Mouse (Mus musculus) macrophage (primary cell): ENCODE measurements around the gene Atp8a1. TPM values are rescaled to one million over a fixed set of nuclear protein-coding genes. Genes with fewer than 3 reads are reported as not detected.

Experiments used
- H3K27ac ChIP-seq: fragments of 350-480 bp; formaldehyde crosslinking; 2 replicates; pipeline ENCODE4 v1.9.0; 2021
- H3K36me3 ChIP-seq: fragments of 350-480 bp; formaldehyde crosslinking; 2 replicates; pipeline ENCODE4 v1.9.0; 2021; ENCODE audit errors: inconsistent target
- H3K4me3 ChIP-seq: fragments of 350-480 bp; formaldehyde crosslinking; 2 replicates; pipeline ENCODE4 v1.9.0; 2021; ENCODE audit errors: inconsistent target
- H3K79me2 ChIP-seq: fragments of 350-480 bp; formaldehyde crosslinking; 2 replicates; pipeline ENCODE4 v1.9.0; 2021; ENCODE audit errors: inconsistent target
- WGBS: methylation state at CpG from one replicate; pipeline ENCODE4 v1.1.7; 2026; ENCODE audit warnings: inconsistent platforms; ENCODE audit not compliant: missing documents; 5-methylcytosine and 5-hydroxymethylcytosine counted together
- polyA plus RNA-seq: library from polyadenylated mRNA; stranded (reverse); fragments of 250-400 nt; gene quantifications from 3 replicates; pipeline ENCODE4 v1.2.4, GENCODE M21; 2018; ENCODE audit warnings: inconsistent platforms

The Atp8a1 gene
- polyA plus RNA-seq, 1 experiment from 2014 or later: 43.8 TPM

DNA sequence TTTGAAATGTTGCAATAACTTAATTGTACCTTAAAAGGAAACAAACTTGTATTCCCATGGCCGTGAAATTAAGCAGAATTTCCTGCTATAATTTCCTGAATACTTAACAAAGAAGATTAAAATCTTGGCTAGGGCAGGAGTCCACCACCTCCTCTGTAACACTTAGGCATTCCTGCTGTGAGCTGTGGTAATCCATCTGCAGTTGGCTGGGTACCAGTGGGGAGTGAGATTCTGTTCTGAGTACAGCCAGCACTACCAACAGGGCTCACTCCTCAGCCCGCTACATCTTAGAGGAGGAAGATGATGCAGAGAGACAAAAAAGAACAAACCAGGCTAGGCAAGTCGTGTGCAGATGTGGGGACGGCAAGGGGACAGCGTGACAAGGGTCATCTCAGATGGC lies 192.7 kb downstream of the Atp8a1 start:
- Histone ChIP-seq H3K27ac (no peak overlapping the region), H3K79me2 (no peaks in the 10 kb centered on the region), H3K36me3 (peaks cover 86% of the 10 kb centered on the region), H3K4me3 (no peak overlapping the region)
- WGBS: 95% methylated on average over 5 of the region's 5 CpGs

DNA sequence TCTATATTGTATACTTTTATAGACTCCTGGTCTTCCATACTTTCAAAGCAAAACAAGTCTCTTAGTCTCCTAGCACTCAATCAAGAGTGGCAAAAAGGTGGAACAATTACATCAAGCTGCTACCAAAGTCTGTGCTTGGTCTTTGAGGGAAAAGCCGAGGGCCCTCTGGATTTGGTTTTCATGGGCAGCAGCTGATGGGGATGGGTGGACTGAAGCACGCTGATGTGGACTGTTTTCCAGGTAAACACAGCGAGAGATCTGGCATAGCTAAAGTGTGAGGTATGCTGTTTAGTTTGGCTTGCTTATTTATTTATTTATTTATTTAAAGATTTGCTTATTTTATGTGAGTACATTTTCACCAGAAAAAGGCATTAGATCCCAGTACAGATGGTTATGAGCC lies 193.7 kb downstream of the Atp8a1 start:
- H3K36me3 ChIP-seq: peaks cover 84% of the 10 kb centered on the region
- 95% methylated on average over 3 of the region's 3 CpGs for WGBS
- no peak overlapping the region for H3K4me3 ChIP-seq
- H3K79me2 ChIP-seq: no peaks in the 10 kb centered on the region
- H3K27ac ChIP-seq: no peak overlapping the region

DNA sequence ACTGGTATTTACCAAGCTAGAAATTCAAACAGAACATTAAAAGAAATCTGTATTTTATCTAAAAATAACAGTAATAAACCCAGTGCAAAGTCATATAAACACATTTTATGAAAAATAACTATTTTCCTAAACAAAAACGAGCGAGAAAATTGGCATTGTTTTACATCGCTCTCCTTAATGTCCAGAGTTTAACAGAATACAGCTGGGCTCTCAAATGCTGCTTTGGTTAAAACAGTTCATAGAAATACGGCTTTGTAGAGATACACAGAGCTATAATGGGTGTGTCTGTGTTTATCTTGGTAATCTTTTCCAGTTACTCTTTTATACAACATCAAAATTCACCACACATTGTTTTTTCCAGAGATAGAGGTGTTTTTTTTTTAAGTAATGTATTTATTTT lies 194.8 kb downstream of the Atp8a1 start:
- Histone ChIP-seq H3K4me3 (no peak overlapping the region), H3K27ac (no peak overlapping the region), H3K79me2 (no peaks in the 10 kb centered on the region), H3K36me3 (peaks cover 86% of the 10 kb centered on the region)
- 98% methylated on average over 4 of the region's 4 CpGs for WGBS

DNA sequence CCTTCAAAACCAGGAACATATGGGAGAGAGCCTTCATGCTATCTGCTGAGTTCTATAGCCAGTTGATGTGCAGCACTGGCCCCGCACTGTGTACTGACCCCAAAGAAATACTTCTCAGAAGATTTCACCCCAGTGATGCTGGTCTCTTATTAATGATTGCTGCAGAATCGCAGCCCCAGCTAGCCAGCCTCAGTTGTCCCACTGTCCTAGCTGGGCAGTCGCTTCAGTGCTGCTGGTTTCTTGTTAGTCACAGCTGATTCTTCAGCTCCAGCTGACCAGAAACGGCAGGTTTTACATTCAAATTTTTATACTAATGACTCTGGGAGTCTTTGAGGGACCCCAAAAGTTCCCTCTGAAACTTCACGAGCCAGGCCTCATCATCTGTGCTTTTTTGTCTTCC lies 197.2 kb downstream of the Atp8a1 start:
- 94% methylated on average over 5 of the region's 5 CpGs for WGBS
- H3K36me3 ChIP-seq: peaks cover 83% of the 10 kb centered on the region
- no peak overlapping the region for H3K27ac ChIP-seq
- H3K4me3 ChIP-seq: no peak overlapping the region
- no peaks in the 10 kb centered on the region for H3K79me2 ChIP-seq

DNA sequence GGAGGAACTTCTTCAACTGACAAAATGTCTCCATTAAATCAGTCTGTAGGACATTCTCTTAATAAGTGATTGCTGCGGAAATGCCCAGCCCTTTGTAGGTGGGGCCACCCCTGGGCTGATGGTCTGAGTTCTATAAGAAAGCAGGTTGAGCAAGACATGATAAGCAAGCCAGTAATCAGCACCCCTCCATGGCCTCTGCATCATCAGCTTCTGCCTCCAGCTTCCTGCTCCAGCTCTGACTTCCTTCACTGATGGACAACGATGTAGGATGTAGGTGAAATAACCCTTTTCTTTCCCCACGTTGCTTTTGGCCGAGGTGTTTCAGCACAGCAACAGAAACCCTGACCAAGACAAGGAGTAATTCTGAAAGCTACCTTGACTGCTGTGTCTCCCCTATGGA lies 198.1 kb downstream of the Atp8a1 start:
- 90% methylated on average over 4 of the region's 4 CpGs for WGBS

DNA sequence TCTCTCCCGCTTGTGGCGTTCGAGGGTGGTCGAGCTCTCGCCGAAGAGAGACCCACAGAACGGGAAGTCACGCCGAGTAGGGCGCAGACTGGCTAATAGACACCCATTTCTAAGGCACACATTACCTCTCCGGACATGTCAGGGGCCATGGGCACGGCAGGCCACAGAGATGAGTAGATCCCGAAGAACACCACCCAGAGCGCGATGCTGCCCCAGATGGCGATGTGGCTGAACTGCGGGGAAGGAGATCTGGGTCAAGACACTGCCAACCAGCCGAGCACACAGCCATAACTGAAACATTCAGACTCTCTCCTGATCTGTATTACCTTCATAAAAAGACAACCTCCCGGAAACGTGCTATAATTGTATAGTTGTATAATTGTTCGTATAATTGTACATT lies 199.7 kb downstream of the Atp8a1 start:
- WGBS: 94% methylated on average over 21 of the region's 21 CpGs
- H3K36me3 ChIP-seq: peaks cover 73% of the 10 kb centered on the region; the same call in 1 of the 2 replicates
- H3K4me3 ChIP-seq: no peak overlapping the region
- H3K79me2 ChIP-seq: no peaks in the 10 kb centered on the region
- H3K27ac ChIP-seq: no peak overlapping the region

More for the DNA sequence above, 198.1 kb downstream of the Atp8a1 start:
- peaks cover 83% of the 10 kb centered on the region for H3K36me3 ChIP-seq
- H3K27ac ChIP-seq: no peak overlapping the region
- no peak overlapping the region for H3K4me3 ChIP-seq
- H3K79me2 ChIP-seq: no peaks in the 10 kb centered on the region

DNA sequence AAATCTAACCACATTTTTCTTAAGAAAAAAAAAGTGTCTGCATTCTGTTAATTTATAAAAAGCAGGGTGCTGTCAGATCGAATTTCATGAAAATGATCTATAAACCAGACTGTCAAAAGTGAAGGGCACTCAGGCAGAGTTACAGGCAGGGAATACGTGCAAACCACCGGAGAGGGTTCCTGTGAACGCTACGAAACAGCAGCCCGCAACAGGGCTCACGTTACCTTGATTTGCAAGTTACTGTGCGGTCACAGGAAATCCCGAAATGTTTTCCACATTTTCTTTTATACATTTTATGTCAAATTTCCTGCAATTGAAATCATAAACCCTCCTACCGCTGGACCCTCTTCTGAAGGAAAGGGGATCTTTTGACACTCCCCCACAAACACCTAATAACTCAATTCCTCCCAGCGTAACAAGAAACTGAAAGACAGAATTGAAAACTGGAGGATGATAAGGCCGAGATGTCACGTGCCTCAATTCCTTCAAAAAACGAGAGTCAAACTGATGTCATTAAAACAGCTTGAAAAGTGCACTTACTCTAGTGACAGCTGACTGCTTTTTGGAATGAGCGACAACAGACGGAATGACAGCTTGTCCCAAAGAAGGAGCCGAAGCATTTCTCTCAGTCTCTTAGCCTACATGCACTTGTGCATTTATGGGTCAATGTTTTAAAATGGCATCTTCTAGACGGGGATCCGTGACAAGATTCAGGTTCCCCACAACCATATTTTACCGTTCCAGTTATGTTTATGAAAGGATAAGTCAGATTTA lies 200.3 kb downstream of the Atp8a1 start:
- H3K79me2 ChIP-seq: no peaks in the 10 kb centered on the region
- H3K36me3 ChIP-seq: peaks cover 66% of the 10 kb centered on the region; the same call in 1 of the 2 replicates
- H3K4me3 ChIP-seq: no peak overlapping the region
- H3K27ac ChIP-seq: no peak overlapping the region
- WGBS: 96% methylated on average over 20 of the region's 20 CpGs

DNA sequence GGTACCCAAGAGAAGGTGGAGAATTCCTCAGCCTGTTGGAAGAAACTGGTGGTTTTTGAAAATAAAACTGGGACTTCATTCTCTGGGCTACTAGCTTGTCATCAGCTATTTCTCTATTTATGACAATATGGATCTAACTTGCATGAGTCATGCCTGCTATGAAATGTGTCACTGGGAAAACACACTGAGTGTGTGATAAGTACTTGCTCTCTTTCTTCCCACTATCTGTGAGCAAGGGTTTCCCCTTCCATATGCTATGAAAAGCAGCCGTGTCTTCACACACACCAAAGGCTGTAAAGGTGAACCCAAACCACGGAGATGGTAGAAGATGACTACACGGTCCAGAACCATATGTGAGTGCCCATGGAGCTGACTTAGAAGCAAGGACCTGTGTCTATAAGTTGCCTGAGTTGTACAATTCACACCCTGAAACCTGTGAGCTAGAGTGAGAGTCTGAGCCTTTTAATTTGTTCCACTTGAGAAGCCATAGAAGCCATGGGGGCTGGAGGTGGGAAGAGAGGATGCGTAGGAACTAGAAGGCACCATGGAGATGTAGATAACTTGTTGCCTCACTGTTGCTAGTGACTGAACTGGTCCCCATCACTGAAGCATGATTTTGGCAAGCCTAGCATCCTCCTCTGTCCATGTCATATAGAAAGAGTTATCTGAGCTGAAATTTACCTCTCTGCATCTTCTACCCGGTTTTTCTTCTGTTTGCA lies 203.5 kb downstream of the Atp8a1 start:
- WGBS: 96% methylated on average over 5 of the region's 5 CpGs
- H3K27ac ChIP-seq: no peak overlapping the region
- H3K4me3 ChIP-seq: no peak overlapping the region
- H3K79me2 ChIP-seq: no peaks in the 10 kb centered on the region
- H3K36me3 ChIP-seq: peaks cover 56% of the 10 kb centered on the region; the same call in 1 of the 2 replicates

DNA sequence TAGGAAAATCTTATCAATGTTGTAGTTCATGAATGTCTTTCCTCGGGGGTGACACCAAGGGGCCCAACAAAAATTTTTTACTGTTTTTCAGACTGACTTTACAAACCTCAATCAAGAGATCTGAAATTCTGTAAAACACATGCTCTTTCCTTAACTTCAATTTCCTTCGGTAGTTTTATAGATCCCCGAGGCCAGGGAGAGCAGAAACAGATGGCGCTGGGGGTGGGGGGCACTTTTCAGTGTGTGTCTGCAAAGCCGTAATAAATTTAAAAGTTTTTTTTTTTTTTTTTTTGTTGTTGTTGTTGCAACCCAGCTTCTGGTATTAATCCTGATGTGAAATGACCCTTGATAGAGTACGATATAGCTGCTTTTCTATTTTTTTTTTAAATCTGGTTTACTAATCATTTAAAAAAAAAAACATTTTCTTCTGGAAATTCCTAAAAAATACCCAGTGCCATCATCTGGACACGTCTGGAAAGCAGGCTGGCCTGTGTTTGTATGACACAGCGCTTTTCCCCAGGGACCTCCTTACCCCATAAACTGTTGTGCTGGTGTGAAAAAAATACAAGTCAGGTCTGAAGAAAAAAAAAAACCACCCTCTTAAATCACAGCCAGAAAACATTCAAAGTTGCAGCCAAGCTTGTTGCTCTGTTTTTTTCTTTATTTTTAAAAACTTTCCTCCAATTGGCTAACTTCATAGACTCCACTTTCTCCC lies 205.7 kb downstream of the Atp8a1 start:
- H3K36me3 ChIP-seq: peaks cover 47% of the 10 kb centered on the region; the same call in 1 of the 2 replicates
- H3K79me2 ChIP-seq: no peaks in the 10 kb centered on the region
- no peak overlapping the region for H3K4me3 ChIP-seq
- 92% methylated on average over 8 of the region's 8 CpGs for WGBS
- no peak overlapping the region for H3K27ac ChIP-seq

DNA sequence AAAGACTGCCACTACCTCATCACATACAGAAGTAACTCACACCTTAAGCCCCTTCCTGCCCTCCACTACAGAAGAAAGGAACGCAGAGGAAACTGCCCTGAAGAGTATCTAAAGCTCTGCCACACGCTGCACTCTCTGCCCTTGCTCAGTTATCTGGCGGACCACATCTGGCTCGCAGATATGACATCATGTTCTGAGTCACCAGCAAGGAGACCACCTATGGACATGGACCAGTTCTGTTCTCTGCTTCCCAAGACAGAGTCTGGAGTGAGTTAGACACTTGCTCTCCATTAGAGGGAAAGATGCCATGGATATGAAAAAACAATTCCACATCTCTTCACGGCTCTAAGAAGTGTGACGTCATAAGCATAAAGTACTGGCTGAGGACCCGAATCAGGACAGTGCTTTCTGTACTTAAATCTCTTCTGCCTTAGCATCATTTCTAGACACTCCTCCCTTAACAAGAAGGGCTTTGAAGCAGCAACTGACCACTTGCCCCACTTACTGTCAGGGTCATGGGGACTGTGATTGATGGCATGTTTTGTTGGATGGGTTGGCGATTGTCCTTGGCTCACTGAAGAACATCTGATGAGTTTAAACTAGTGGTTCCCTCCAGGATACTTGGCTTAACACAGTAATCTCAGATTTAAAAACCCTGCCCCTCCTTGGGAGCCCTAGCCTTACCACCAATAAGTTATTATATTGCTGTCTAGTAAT lies 206.5 kb downstream of the Atp8a1 start:
- peaks cover 48% of the 10 kb centered on the region; the same call in 1 of the 2 replicates for H3K36me3 ChIP-seq
- no peak overlapping the region for H3K27ac ChIP-seq
- H3K4me3 ChIP-seq: no peak overlapping the region
- H3K79me2 ChIP-seq: no peaks in the 10 kb centered on the region
- 89% methylated on average over 8 of the region's 8 CpGs for WGBS

DNA sequence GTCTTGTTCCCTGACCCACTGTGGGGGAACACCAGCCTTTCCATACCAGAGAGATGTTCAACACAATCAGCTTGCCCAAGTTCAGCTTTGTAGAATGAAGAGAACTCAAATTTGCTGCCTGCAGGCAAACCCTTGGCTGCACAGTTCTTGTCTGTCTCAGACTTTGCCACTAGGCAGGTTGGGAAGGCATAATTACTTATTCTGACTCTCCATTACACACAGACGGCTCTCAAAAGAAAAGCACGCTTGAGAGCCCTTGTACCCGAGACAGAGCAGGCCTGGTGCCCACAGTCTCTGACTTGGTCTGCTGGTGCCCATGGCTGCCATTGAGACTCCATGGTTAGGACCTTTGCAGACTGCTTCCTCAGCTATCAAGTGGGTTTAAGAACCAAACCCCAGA lies 212.9 kb downstream of the Atp8a1 start:
- H3K79me2 ChIP-seq: no peaks in the 10 kb centered on the region
- peaks cover 26% of the 10 kb centered on the region; the same call in 1 of the 2 replicates for H3K36me3 ChIP-seq
- no peak overlapping the region for H3K4me3 ChIP-seq
- H3K27ac ChIP-seq: no peak overlapping the region
- WGBS: 90% methylated on average over 3 of the region's 3 CpGs

DNA sequence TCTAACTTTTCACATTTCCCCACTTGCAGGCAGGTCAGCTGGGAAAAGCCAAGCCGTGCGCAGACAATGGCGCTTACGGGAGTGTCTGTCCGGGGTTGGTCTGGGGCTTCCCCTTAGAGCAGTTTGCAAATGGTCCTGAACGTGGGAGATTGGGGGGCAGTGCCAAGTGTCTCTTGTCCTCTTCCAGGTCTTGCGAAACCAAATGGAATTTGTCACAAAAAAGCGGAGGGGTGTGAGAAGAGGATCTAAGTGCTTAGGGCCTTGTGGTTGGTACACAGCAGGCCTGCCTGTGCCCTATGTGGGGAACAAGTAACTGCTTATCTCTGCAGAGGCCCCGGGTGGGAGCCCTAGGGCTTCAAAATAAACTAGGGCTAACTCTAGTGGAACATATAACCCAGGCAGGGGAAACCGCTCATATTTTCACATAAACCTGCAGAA lies 213.4 kb downstream of the Atp8a1 start:
- Histone ChIP-seq H3K4me3 (no peak overlapping the region), H3K79me2 (no peaks in the 10 kb centered on the region), H3K27ac (no peak overlapping the region), H3K36me3 (peaks cover 27% of the 10 kb centered on the region; the same call in 1 of the 2 replicates)
- 63% methylated on average over 10 of the region's 10 CpGs for WGBS

DNA sequence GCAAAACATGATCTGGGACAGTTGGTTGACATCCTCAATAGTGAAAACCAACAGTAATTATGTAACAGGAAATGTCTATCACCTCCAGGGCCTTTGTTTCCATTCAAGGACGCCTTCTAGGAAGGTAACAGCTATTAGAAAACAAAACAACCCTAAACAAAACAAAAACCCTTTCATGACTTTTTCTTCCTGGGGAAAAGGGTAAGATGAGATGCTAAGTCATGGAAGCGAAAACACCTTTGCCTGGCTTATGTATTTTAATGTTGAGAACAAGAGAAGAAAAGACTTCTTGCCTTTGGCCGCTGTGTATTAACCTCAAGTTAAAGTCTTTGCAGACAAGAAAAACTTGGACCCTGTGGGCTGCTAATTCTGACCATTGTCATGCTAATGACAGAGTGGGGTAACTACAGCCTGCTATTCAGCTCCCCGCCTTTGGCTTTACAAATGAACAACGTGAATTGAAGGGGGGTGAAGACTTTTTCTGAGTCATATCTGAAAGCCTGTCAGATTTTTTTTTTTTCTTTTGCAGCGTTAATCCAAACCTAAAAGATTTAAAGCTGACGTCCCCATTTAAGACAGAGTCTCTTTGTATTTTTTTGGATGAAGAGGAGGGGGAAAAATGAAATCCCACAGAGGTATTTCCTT lies 214.0 kb downstream of the Atp8a1 start:
- 74% methylated on average over 7 of the region's 7 CpGs for WGBS
- H3K36me3 ChIP-seq: peaks cover 27% of the 10 kb centered on the region; the same call in 1 of the 2 replicates
- H3K4me3 ChIP-seq: no peak overlapping the region
- H3K79me2 ChIP-seq: no peaks in the 10 kb centered on the region
- no peak overlapping the region for H3K27ac ChIP-seq

DNA sequence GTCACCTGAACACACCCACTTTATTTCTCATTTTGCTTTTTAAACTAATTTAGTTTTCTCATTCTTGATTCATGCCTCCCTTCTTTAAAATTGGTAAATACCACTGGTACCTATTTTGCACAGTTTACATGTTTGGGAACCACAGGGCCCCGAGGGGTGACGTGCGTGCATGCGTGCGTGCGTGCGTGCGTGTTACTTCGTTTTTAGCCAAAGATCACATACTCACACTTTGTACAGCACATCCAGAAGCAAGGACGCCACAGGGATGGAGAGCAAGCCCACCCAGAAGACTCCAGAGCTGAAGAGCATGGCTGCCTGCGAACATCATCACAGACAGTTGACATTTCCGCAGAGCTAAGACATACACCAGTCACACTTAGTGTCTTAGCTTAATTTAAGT lies 216.0 kb downstream of the Atp8a1 start:
- no peaks in the 10 kb centered on the region for H3K79me2 ChIP-seq
- no peak overlapping the region for H3K27ac ChIP-seq
- H3K4me3 ChIP-seq: no peak overlapping the region
- peaks cover 25% of the 10 kb centered on the region; the same call in 1 of the 2 replicates for H3K36me3 ChIP-seq
- over 99% methylated on average over 12 of the region's 12 CpGs for WGBS
